Mouse (Mus musculus): ENCODE data around the gene Olfr676.

DNA sequence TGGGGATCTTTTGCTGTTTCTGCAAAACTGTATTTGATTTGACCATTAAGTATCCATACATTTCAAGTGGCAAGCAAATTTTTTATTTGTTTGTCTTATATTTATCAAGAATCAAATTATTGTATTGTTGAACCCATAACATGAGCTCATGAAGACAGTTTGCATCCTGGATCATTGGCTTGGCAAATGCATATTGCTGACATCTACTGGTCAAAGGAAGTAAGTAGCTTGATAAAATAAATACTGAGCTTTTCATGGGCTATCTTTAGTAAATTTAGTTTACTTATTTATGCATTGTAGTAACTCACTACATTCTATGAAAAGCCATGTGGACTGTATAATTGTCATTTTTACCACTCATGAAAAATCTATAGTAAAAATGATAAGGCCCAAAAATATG lies 26.5 kb downstream of the Olfr676 start:
- no peak for TF ChIP-seq CTCF (IDR thresholded peaks at IDR 0.05; ENCODE audit: borderline replicate concordance, extremely low read depth, insufficient read depth, insufficient read length)
- no peak for TF ChIP-seq POLR2A (IDR thresholded peaks at IDR 0.05; ENCODE audit: borderline replicate concordance, extremely low read depth, insufficient read depth, insufficient read length, poor library complexity, severe bottlenecking)

Data from brain, embryonic 14.5 days (tissue).